Comparison of ENCODE assay signal across 12 mouse cellular contexts in genomic region chr17:47208886-47209585, GRCm38 (mm10).
"Had no signal": no experiment of that assay in that cellular context is flagged by ENCODE, and none has a peak within 500 bp of the region (broad histone marks: within the 10 kb centered on the region; RNA-seq: fewer than 3 reads in every experiment).

No protein-coding gene starts in this region.

- ATAC-seq: liver, embryonic 12.5 days had no signal

- H3K4me2 ChIP-seq: limb, embryonic 15.5 days; liver, embryonic 12.5 days; lung, embryonic 14.5 days; midbrain, embryonic 12.5 days had no signal

- H3K27me3 ChIP-seq: limb, embryonic 15.5 days; liver, embryonic 12.5 days; midbrain, embryonic 12.5 days had no signal

- DNase-seq: kidney, adult 11 months; kidney, adult 9 months; kidney, postnatal 4 days; lung, embryonic 14.5 days; lung, postnatal 10 days; lung, postnatal 4 days; thymus, postnatal 14 days had no signal

- H3K4me1 ChIP-seq: midbrain, embryonic 12.5 days had no signal

- H3K9ac ChIP-seq: limb, embryonic 15.5 days; liver, embryonic 12.5 days; lung, embryonic 14.5 days; midbrain, embryonic 12.5 days had no signal

- H3K9me3 ChIP-seq: limb, embryonic 15.5 days; liver, embryonic 12.5 days; midbrain, embryonic 12.5 days had no signal

- H3K36me3 ChIP-seq: liver, embryonic 12.5 days; midbrain, embryonic 12.5 days had no signal

- H3K4me3 ChIP-seq: limb, embryonic 15.5 days; liver, embryonic 12.5 days; midbrain, embryonic 12.5 days had no signal

- H3K27ac ChIP-seq: kidney, postnatal 0 days; limb, embryonic 15.5 days; liver, embryonic 12.5 days; midbrain, embryonic 12.5 days; stomach, postnatal 0 days had no signal
